Comparison of ENCODE assay signal across 8 mouse cellular contexts in the genomic region with DNA sequence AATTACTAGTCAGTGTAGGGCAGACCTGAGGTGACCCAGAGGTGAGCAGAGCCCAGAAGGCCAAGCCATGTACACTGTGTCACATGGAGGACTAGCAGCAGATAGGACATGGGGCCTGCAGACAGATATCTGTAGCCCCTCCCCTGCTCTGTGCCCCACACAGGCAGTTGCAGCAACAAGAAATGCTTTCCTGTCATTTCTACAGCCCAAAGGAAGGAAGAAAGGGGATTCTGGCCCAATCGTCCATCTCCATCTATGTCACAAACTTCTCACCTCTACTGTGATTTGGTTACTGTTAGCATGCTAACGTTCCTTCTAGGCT. TPM values are rescaled to one million over a fixed set of nuclear protein-coding genes. Genes with fewer than 3 reads are reported as not detected.
DNase-seq lines count a peak whose midpoint lies in the region; ATAC-seq and TF ChIP-seq lines count a peak whose summit lies in the region.

No protein-coding gene starts in this region.

- TF ChIP-seq CTCF in gastrocnemius, adult 2 months (IDR thresholded peaks at IDR 0.05), result no peak
- TF ChIP-seq CTCF in C2C12 (IDR thresholded peaks at IDR 0.05; ENCODE audit: control insufficient read depth, insufficient read depth, insufficient read length), result no peak
- no peak for TF ChIP-seq CTCF in heart, postnatal 0 days (IDR thresholded peaks at IDR 0.05; ENCODE audit: low read depth)
- TF ChIP-seq CTCF in liver, postnatal 0 days (IDR thresholded peaks at IDR 0.05; ENCODE audit: low read depth), result no peak

- peak overlapping the region; percentile 43 for H3ac ChIP-seq in C2C12 (ENCODE audit: control insufficient read depth, insufficient read length, low read depth)

- H3K9me3 ChIP-seq in heart, postnatal 0 days (replicated peaks; ENCODE audit: control insufficient read depth, low read length), result no peaks in the 10 kb centered on the region
- H3K9me3 ChIP-seq in liver, postnatal 0 days (ENCODE audit: low read length), result no peaks in the 10 kb centered on the region

- intact Hi-C loops in gastrocnemius, adult 2 months (cut with DNase I), result loop anchor here (2.0 kb wide), 1 partner anchor 14 kb away; a partner anchor contains a TSS

- peaks cover 25% of the 10 kb centered on the region for H3K4me1 ChIP-seq in heart, postnatal 0 days (ENCODE audit: control insufficient read depth, insufficient read depth)
- H3K4me1 ChIP-seq in liver, postnatal 0 days (ENCODE audit: insufficient read depth), result peaks cover 46% of the 10 kb centered on the region

- 19% methylated on average over 2 of the region's 2 CpGs for WGBS in heart, postnatal 0 days
- WGBS in liver, postnatal 0 days (ENCODE audit: insufficient replicate concordance), result 14% methylated on average over 2 of the region's 2 CpGs

- peaks cover 3% of the 10 kb centered on the region for H3K79me3 ChIP-seq in C2C12 (ENCODE audit: low read depth)

- no peak for ATAC-seq in heart, postnatal 0 days (ENCODE audit: insufficient read depth, low read depth)
- no peak for ATAC-seq in liver, postnatal 0 days

- H3K36me3 ChIP-seq in C2C12 (ENCODE audit: control insufficient read depth, insufficient read depth), result peaks cover 33% of the 10 kb centered on the region
- H3K36me3 ChIP-seq in heart, postnatal 0 days (replicated peaks; ENCODE audit: control insufficient read depth, insufficient read depth, low read length), result peaks cover 14% of the 10 kb centered on the region
- peaks cover 15% of the 10 kb centered on the region for H3K36me3 ChIP-seq in liver, postnatal 0 days (replicated peaks; ENCODE audit: insufficient read depth, low read length)

- no peaks in the 10 kb centered on the region for H3K27me3 ChIP-seq in C2C12 (ENCODE audit: control insufficient read depth, insufficient read depth, insufficient read length)
- H3K27me3 ChIP-seq in heart, postnatal 0 days (ENCODE audit: control insufficient read depth, insufficient read depth, low read length), result no peaks in the 10 kb centered on the region
- no peaks in the 10 kb centered on the region for H3K27me3 ChIP-seq in liver, postnatal 0 days (ENCODE audit: insufficient read depth, low read length)

- peak overlapping the region; percentile 85 for H3K4me3 ChIP-seq in gastrocnemius, adult 2 months
- H3K4me3 ChIP-seq in C2C12 (ENCODE audit: insufficient read depth, poor library complexity, severe bottlenecking), result peak overlapping the region; percentile 48
- H3K4me3 ChIP-seq in heart, postnatal 0 days (ENCODE audit: low read depth, low read length), result peak overlapping the region; percentile 77
- peak overlapping the region; percentile 63; the same call in 1 of the 2 replicates for H3K4me3 ChIP-seq in liver, postnatal 0 days (ENCODE audit: low read depth, low read length)

- H3K27ac ChIP-seq in gastrocnemius, adult 2 months, result peak overlapping the region; percentile 96
- H3K27ac ChIP-seq in heart, postnatal 0 days (ENCODE audit: low read depth), result peak overlapping the region; percentile 95
- peak overlapping the region; percentile 91 for H3K27ac ChIP-seq in liver, postnatal 0 days (ENCODE audit: low read depth)

- DNase-seq in gastrocnemius, adult 2 months, result no peak
- no peak for DNase-seq in gastrocnemius, postnatal 25 days
- no peak for DNase-seq in heart, postnatal 0 days (ENCODE audit: low spot score)
- DNase-seq in liver, postnatal 0 days, result peak; percentile 31
- no peak for DNase-seq in embryo, embryonic 11 days
- DNase-seq in embryo, embryonic 10 days (ENCODE audit: low spot score), result no peak
- no peak for DNase-seq in cerebellum, postnatal 36 days

- H3K79me2 ChIP-seq in C2C12 (ENCODE audit: control insufficient read depth, insufficient read depth), result peaks cover 23% of the 10 kb centered on the region

- H3K9ac ChIP-seq in heart, postnatal 0 days (replicated peaks; ENCODE audit: low read depth, low read length), result no peak overlapping the region
- H3K9ac ChIP-seq in liver, postnatal 0 days (replicated peaks), result peak overlapping the region; percentile 64

- H3K4me2 ChIP-seq in heart, postnatal 0 days (ENCODE audit: low read depth, low read length), result peak overlapping the region; percentile 69
- peak overlapping the region; percentile 69 for H3K4me2 ChIP-seq in liver, postnatal 0 days (ENCODE audit: low read depth, low read length)

- no peak for TF ChIP-seq EP300 in heart, postnatal 0 days (IDR thresholded peaks at IDR 0.05; ENCODE audit: low read depth)
- no peak for TF ChIP-seq EP300 in liver, postnatal 0 days (IDR thresholded peaks at IDR 0.05; ENCODE audit: low read depth)

TF ChIP-seq in C2C12, 6 proteins besides CTCF, POLR2A, EP300 and RAD21:
- TF ChIP-seq CEBPB (IDR thresholded peaks at IDR 0.05; ENCODE audit: low read depth) (no peak), FOSL1 (IDR thresholded peaks at IDR 0.05; ENCODE audit: insufficient read depth, low read length, poor library complexity, severe bottlenecking) (no peak), MAX (IDR thresholded peaks at IDR 0.05) (no peak), USF1 (IDR thresholded peaks at IDR 0.05; ENCODE audit: low read depth) (no peak), MYOG (IDR thresholded peaks at IDR 0.05; ENCODE audit: control insufficient read depth, extremely low read depth, insufficient read length) (no peak), MYOD1 (IDR thresholded peaks at IDR 0.05; ENCODE audit: control insufficient read depth, insufficient read length, low read depth) (no peak)

RNA-seq across cellular contexts. Expression of a gene that starts 1.1 kb away (rescaled TPM):
- total RNA-seq in gastrocnemius, adult 2 months (2021), result 1 to 10 TPM; 2.8 to 3.7 TPM
- total RNA-seq in gastrocnemius, postnatal 25 days (2021), result 1 to 10 TPM; 2.6 to 4.1 TPM
- 7.9 TPM for polyA plus RNA-seq in C2C12 (2012; fragmentation: generic; extraction: Trizol)
- total RNA-seq in heart, postnatal 0 days (2014; rRNA removed; ENCODE audit: low replicate concordance), result 1.7 and 6.3 TPM in 2 replicates
- polyA plus RNA-seq in heart, postnatal 0 days (2015; fragmentation: Nextera tagmentation; extraction: Ambion mirVana), result 6.1 and 6.3 TPM in 2 replicates
- 4.5 and 4.9 TPM in 2 replicates for polyA plus RNA-seq in liver, postnatal 0 days (2015; fragmentation: Nextera tagmentation; extraction: Ambion mirVana)

RNA-seq across cellular contexts. Expression of a gene that starts 13.8 kb away (rescaled TPM):
- 10 to 100 TPM; 26.4 to 32.9 TPM for total RNA-seq in gastrocnemius, adult 2 months (2021)
- total RNA-seq in gastrocnemius, postnatal 25 days (2021), result 10 to 100 TPM; 15.5 to 24.0 TPM
- 1.5 TPM for polyA plus RNA-seq in C2C12 (2012; fragmentation: generic; extraction: Trizol)
- 7.7 and 10.6 TPM in 2 replicates for total RNA-seq in heart, postnatal 0 days (2014; rRNA removed; ENCODE audit: low replicate concordance)
- polyA plus RNA-seq in heart, postnatal 0 days (2015; fragmentation: Nextera tagmentation; extraction: Ambion mirVana), result 5.3 and 6.1 TPM in 2 replicates
- polyA plus RNA-seq in liver, postnatal 0 days (2015; fragmentation: Nextera tagmentation; extraction: Ambion mirVana), result 12.6 and 17.0 TPM in 2 replicates

RNA-seq across cellular contexts. Expression of a gene that starts 33.9 kb away (rescaled TPM):
- total RNA-seq in gastrocnemius, adult 2 months (2021), result 1 to 10 TPM; 5.2 to 8.0 TPM
- total RNA-seq in gastrocnemius, postnatal 25 days (2021), result 1 to 10 TPM; 5.1 to 5.8 TPM
- 12.8 TPM for polyA plus RNA-seq in C2C12 (2012; fragmentation: generic; extraction: Trizol)
- total RNA-seq in heart, postnatal 0 days (2014; rRNA removed; ENCODE audit: low replicate concordance), result 24.9 and 25.2 TPM in 2 replicates
- polyA plus RNA-seq in heart, postnatal 0 days (2015; fragmentation: Nextera tagmentation; extraction: Ambion mirVana), result 7.7 and 8.6 TPM in 2 replicates
- polyA plus RNA-seq in liver, postnatal 0 days (2015; fragmentation: Nextera tagmentation; extraction: Ambion mirVana), result 5.5 and 5.7 TPM in 2 replicates

RNA-seq across cellular contexts. Expression of a gene that starts 43.2 kb away (rescaled TPM):
- not detected for total RNA-seq in gastrocnemius, adult 2 months (2021)
- not detected for total RNA-seq in gastrocnemius, postnatal 25 days (2021)
- not detected for polyA plus RNA-seq in C2C12 (2012; fragmentation: generic; extraction: Trizol)
- not detected in 2 replicates for total RNA-seq in heart, postnatal 0 days (2014; rRNA removed; ENCODE audit: low replicate concordance)
- not detected in 2 replicates for polyA plus RNA-seq in heart, postnatal 0 days (2015; fragmentation: Nextera tagmentation; extraction: Ambion mirVana)
- polyA plus RNA-seq in liver, postnatal 0 days (2015; fragmentation: Nextera tagmentation; extraction: Ambion mirVana), result not detected in 2 replicates
